In the genomic region with DNA sequence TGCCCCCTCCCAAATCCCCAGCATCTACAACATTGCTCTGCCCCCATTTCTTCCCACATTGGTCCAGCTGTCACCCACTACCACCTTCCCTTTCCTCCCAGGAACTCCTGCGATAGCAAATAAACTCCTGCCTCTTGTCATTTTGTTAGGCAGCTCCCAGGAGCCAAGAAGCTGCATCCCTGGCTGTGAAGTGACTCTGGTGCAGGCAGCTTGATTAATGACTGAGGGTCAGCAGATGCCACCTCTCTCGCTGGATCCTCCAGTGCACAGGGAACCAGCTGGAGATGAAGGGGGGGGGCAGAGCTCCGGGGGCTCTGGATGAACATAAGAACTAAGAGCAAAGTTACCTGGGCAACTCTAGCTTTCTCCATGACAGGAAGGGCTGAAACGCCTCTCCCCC, we compare ENCODE assay signal across 12 mouse cellular contexts.
DNase-seq lines count a peak whose midpoint lies in the region; ATAC-seq lines count a peak whose summit lies in the region.
"Had no signal": no experiment of that assay in that cellular context is flagged by ENCODE, and none has a peak within 500 bp of the region (broad histone marks: within the 10 kb centered on the region; RNA-seq: fewer than 3 reads in every experiment).

No protein-coding gene starts in this region.

- no peak overlapping the region for H3K9ac ChIP-seq in hindbrain, embryonic 13.5 days
- H3K9ac ChIP-seq: hindbrain, embryonic 15.5 days; limb, embryonic 12.5 days had no signal

- DNase-seq in hindbrain, embryonic 10.5 days (ENCODE audit: low spot score) = peak; percentile 52
- DNase-seq in embryo, embryonic 10.5 days (ENCODE audit: low spot score) = peak; percentile 75
- DNase-seq in embryo, embryonic 9.5 days (ENCODE audit: extremely low spot score) = peak; percentile 57
- DNase-seq in limb, embryonic 10.5 days (ENCODE audit: low spot score) = peak; percentile 41
- no peak for DNase-seq in layer of hippocampus, adult 8-10 months (ENCODE audit: low spot score in 2 of 2)
- DNase-seq: cerebellum, adult 8-10 months; thymus, postnatal 4 days had no signal

- H3K27me3 ChIP-seq in hindbrain, embryonic 10.5 days (ENCODE audit: insufficient read depth, poor library complexity, severe bottlenecking) = no peaks in the 10 kb centered on the region
- H3K27me3 ChIP-seq in hindbrain, embryonic 13.5 days = no peaks in the 10 kb centered on the region
- peaks cover 12% of the 10 kb centered on the region; the same call in 1 of the 2 replicates for H3K27me3 ChIP-seq in limb, embryonic 10.5 days (ENCODE audit: low read depth, poor library complexity, severe bottlenecking)
- H3K27me3 ChIP-seq: hindbrain, embryonic 15.5 days had no signal

- H3K4me3 ChIP-seq in hindbrain, embryonic 10.5 days = no peak overlapping the region
- no peak overlapping the region for H3K4me3 ChIP-seq in hindbrain, embryonic 13.5 days
- H3K4me3 ChIP-seq in limb, embryonic 10.5 days = no peak overlapping the region
- H3K4me3 ChIP-seq: hindbrain, embryonic 15.5 days; limb, embryonic 12.5 days; myocyte had no signal

- H3K4me1 ChIP-seq in hindbrain, embryonic 10.5 days (replicated peaks) = peaks cover 44% of the 10 kb centered on the region
- peaks cover 31% of the 10 kb centered on the region for H3K4me1 ChIP-seq in hindbrain, embryonic 13.5 days (replicated peaks)
- H3K4me1 ChIP-seq in limb, embryonic 10.5 days = peaks cover 70% of the 10 kb centered on the region

- H3K9me3 ChIP-seq in hindbrain, embryonic 10.5 days = no peaks in the 10 kb centered on the region
- no peaks in the 10 kb centered on the region for H3K9me3 ChIP-seq in hindbrain, embryonic 13.5 days
- no peaks in the 10 kb centered on the region for H3K9me3 ChIP-seq in limb, embryonic 10.5 days (replicated peaks)
- H3K9me3 ChIP-seq: hindbrain, embryonic 15.5 days; limb, embryonic 12.5 days had no signal

- no peak overlapping the region for H3K4me2 ChIP-seq in hindbrain, embryonic 13.5 days
- H3K4me2 ChIP-seq: hindbrain, embryonic 15.5 days; limb, embryonic 12.5 days had no signal

- no peak overlapping the region for H3K27ac ChIP-seq in hindbrain, embryonic 10.5 days
- no peak overlapping the region for H3K27ac ChIP-seq in hindbrain, embryonic 13.5 days
- no peak overlapping the region for H3K27ac ChIP-seq in limb, embryonic 10.5 days
- H3K27ac ChIP-seq: hindbrain, embryonic 15.5 days; limb, embryonic 12.5 days had no signal

- WGBS in hindbrain, embryonic 10.5 days = 55% methylated on average over 4 of the region's 4 CpGs
- WGBS in hindbrain, embryonic 13.5 days = 19% methylated on average over 4 of the region's 4 CpGs
- WGBS in limb, embryonic 10.5 days = 12% methylated on average over 4 of the region's 4 CpGs

- no peak for ATAC-seq in hindbrain, embryonic 13.5 days (ENCODE audit: low FRiP score)
- ATAC-seq in megakaryocyte progenitor cell, adult 5-6 weeks (replicated peaks; ENCODE audit: poor library complexity) = no peak

- no peaks in the 10 kb centered on the region for H3K36me3 ChIP-seq in hindbrain, embryonic 10.5 days
- no peaks in the 10 kb centered on the region for H3K36me3 ChIP-seq in hindbrain, embryonic 13.5 days
- no peaks in the 10 kb centered on the region for H3K36me3 ChIP-seq in limb, embryonic 10.5 days
- H3K36me3 ChIP-seq: hindbrain, embryonic 15.5 days; limb, embryonic 12.5 days had no signal

Comparison
In these comparisons a context has a peak if more than half of its experiments do, and no peak if none do; other contexts are left out.
1. DNase-seq: peak in hindbrain, embryonic 10.5 days (single experiment), embryo, embryonic 10.5 days (single experiment), embryo, embryonic 9.5 days (single experiment) and limb, embryonic 10.5 days (single experiment); none in layer of hippocampus, adult 8-10 months (0 of 2).